Mouse (Mus musculus) liver, embryonic 15.5 days (tissue): ENCODE measurements around the gene Iqschfp. TPM values are rescaled to one million over a fixed set of nuclear protein-coding genes. Genes with fewer than 3 reads are reported as not detected.
"Not testable (repeated sequence)": the region's sequence is repeated elsewhere in the genome, so short reads cannot be mapped to it uniquely, and the experiment has no call there.

Experiments
- ATAC-seq: fragments of 200-750 bp; cut with Nextera tagmentation; 2 replicates; pipeline ENCODE4 v1.8.0; 2017; ENCODE audit warnings: moderate number of reproducible peaks, mild to moderate bottlenecking, moderate library complexity; ENCODE audit not compliant: insufficient read depth
- H3K27ac ChIP-seq: fragments of 300-500 bp; sonication (generic); replicated peaks from 2 replicates; pipeline ENCODE4 v1.5.1; 2015; ENCODE audit warnings: mild to moderate bottlenecking, inconsistent platforms
- H3K27me3 ChIP-seq: fragments of 300-500 bp; sonication (generic); 2 replicates; pipeline ENCODE4 v1.6.1; 2015; ENCODE audit warnings: mild to moderate bottlenecking, inconsistent platforms
- H3K36me3 ChIP-seq: fragments of 300-500 bp; sonication (generic); replicated peaks from 2 replicates; pipeline ENCODE4 v1.6.1; 2015; ENCODE audit warnings: moderate library complexity, mild to moderate bottlenecking, inconsistent platforms
- H3K4me1 ChIP-seq: fragments of 300-500 bp; sonication (generic); replicated peaks from 2 replicates; pipeline ENCODE4 v1.6.1; 2015; ENCODE audit warnings: inconsistent platforms
- H3K4me2 ChIP-seq: fragments of 300-500 bp; sonication (generic); 2 replicates; pipeline ENCODE4 v1.6.1; 2015; ENCODE audit warnings: moderate library complexity, mild to moderate bottlenecking, inconsistent platforms
- H3K4me3 ChIP-seq: fragments of 300-500 bp; sonication (generic); replicated peaks from 2 replicates; pipeline ENCODE4 v1.5.1; 2015; ENCODE audit warnings: mild to moderate bottlenecking, inconsistent platforms
- H3K9ac ChIP-seq: fragments of 300-500 bp; sonication (generic); 2 replicates; pipeline ENCODE4 v1.6.1; 2015; ENCODE audit warnings: moderate library complexity, mild to moderate bottlenecking, inconsistent platforms
- H3K9me3 ChIP-seq: fragments of 300-500 bp; sonication (generic); replicated peaks from 2 replicates; pipeline ENCODE4 v1.6.1; 2016; ENCODE audit warnings: inconsistent platforms
- WGBS: fragments of 180-500 bp; shearing (Covaris S2); methylation state at CpG from one replicate; pipeline ENCODE4 v1.1.7; 2015; ENCODE audit warnings: mixed read lengths; ENCODE audit not compliant: insufficient replicate concordance; 5-methylcytosine and 5-hydroxymethylcytosine counted together
- polyA plus RNA-seq: library from polyadenylated mRNA; unstranded; fragments of >200 nt; fragmentation: Nextera tagmentation; extraction: Ambion mirVana; gene quantifications from 2 replicates; pipeline ENCODE4 v1.2.1, GENCODE M21; 2015

The Iqschfp gene
- polyA plus RNA-seq, 1 experiment from 2014 or later = not detected

DNA sequence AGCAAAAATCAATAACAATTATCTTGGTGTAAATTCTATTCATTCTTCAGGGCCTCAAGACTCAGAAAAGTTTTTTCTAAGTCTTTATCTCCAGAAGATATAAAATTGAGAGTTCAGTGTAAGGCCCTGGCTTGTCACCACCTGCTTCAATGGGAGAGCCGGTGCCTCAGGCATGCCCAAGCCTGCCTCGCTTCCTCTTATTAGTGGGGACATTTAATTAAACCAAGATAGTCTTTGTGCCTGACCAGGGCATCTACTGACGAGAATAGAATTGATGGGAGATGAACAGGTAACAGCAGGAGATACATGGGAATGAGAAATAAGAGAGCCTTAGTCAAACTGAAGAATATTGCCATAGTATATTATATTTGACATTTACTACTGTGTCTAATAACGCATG lies 200.1 kb downstream of the Iqschfp start:
- Histone ChIP-seq H3K36me3 (no peaks in the 10 kb centered on the region), H3K4me1 (no peaks in the 10 kb centered on the region), H3K27ac (no peak overlapping the region), H3K27me3 (no peaks in the 10 kb centered on the region), H3K9ac (no peak overlapping the region), H3K9me3 (no peaks in the 10 kb centered on the region), H3K4me2 (no peak overlapping the region), H3K4me3 (no peak overlapping the region)
- ATAC-seq = no peak
- WGBS = 66% methylated on average over 4 of the region's 4 CpGs

DNA sequence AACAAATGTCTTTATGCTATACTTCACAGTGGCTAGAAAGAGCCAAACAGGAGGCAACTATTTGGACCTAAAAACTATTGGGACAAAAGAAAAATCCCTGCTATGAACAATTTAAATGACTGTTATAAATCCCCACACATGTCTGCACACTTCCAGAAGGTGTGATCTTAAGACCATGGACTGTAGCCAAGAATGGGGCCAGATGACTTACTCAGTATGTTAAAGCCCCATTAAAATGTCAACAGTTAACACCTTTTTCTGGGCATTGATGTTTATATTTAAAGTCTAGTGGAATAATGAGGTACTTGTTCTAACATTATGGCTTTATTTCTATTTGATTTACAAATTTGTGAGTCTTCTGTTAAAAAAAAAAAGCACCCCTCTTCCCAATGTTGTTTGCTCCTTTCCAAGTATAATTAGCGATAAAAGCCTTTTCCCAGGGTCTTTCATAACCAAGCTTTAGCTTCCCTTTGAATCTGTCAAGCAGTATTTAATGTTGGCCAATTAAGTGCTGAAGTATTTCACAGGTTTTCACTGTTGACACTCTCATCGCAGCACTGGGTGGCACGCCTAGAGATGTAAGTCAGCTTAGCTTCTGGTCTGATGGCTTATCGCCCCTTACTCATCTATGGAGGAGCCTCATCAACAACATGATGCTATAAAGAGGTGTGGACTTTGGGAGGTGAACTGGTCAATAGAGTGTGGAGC lies 204.8 kb downstream of the Iqschfp start:
- no peaks in the 10 kb centered on the region for H3K36me3 ChIP-seq
- no peaks in the 10 kb centered on the region for H3K27me3 ChIP-seq
- 61% methylated on average over 4 of the region's 4 CpGs for WGBS
- H3K4me3 ChIP-seq = no peak overlapping the region
- no peak for ATAC-seq
- no peaks in the 10 kb centered on the region for H3K9me3 ChIP-seq
- H3K9ac ChIP-seq = no peak overlapping the region
- H3K4me2 ChIP-seq = no peak overlapping the region
- no peaks in the 10 kb centered on the region for H3K4me1 ChIP-seq
- H3K27ac ChIP-seq = no peak overlapping the region

DNA sequence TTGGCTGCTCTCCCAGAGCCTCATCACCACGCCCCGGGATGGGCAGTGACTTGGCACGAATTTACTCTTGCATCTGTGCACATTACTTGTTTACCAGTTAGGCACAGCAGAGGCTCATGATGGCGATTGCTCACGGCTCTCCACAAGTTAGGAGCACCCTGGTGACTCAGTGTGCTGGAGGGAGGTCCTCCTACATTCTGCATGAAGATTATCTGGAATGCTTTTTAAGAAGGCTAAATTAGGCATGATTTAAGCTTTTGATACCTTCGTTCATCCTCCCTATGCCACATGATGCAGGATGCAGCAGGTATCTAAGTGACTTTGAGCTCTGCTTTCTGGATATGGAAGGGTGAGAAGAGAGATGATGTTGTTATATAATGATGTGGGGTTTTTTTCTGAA lies 207.5 kb downstream of the Iqschfp start:
- H3K27me3 ChIP-seq, H3K36me3 ChIP-seq, H3K9me3 ChIP-seq, H3K27ac ChIP-seq, H3K4me3 ChIP-seq, H3K4me2 ChIP-seq, ATAC-seq, H3K4me1 ChIP-seq, H3K9ac ChIP-seq: not testable (repeated sequence)
- 67% methylated on average over 6 of the region's 6 CpGs for WGBS

DNA sequence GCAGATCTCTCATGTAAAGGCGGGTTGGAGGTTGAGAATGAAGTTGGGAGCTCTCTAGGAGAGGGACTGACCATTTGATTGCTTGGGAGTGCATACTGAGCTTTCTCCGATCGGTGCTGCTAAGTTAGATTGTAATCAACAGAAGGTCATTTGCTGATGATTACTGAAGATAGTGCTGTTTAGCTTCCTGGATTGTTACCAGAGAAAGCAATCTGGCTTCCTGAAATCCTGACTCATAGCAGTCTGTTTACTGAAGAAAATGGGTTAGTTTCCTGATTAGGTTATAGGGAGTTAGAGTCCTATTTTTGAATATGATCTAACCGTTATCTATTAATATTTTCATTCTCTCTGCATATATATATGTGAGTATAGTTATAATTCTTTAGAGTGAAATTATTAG lies 209.3 kb downstream of the Iqschfp start:
- no peak for ATAC-seq

DNA sequence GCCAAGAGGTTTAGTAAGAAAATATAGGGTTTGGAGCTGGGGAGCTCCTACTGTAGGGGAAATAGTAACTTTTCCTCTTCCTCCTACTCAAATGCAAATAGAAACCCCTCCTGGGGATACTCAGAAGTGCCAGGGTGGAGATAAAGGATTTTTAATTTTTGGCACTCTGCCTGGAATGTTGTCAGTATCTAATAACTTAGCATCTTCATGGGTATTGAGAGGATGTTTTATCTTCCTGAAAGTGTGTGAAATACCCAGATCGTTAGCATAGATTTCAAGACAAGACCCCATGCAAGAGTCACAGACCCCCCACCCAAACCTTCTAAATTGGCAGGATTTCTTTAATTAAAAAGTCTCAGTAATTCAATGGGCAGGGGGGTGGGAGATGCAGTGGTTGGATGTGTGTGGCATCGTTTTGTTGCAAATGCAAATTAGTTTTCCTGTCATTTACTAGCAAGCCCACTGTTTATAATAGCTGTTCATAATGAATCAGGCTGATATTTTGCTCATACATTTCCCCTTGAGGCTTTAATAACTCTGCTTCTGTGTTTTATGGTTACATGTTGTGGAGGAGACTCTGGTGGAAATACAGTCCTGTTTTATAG lies 213.2 kb downstream of the Iqschfp start:
- Histone ChIP-seq H3K4me1 (no peaks in the 10 kb centered on the region), H3K27ac (no peak overlapping the region), H3K9ac (no peak overlapping the region), H3K36me3 (no peaks in the 10 kb centered on the region), H3K4me2 (no peak overlapping the region), H3K4me3 (no peak overlapping the region), H3K27me3 (no peaks in the 10 kb centered on the region), H3K9me3 (no peaks in the 10 kb centered on the region)
- WGBS = 54% methylated on average over 2 of the region's 2 CpGs
- ATAC-seq = no peak

More for the DNA sequence above, 209.3 kb downstream of the Iqschfp start:
- no peak overlapping the region for H3K9ac ChIP-seq
- no peaks in the 10 kb centered on the region for H3K27me3 ChIP-seq
- no peak overlapping the region for H3K4me3 ChIP-seq
- no peaks in the 10 kb centered on the region for H3K4me1 ChIP-seq
- H3K27ac ChIP-seq = no peak overlapping the region
- 26% methylated on average over 4 of the region's 4 CpGs for WGBS
- no peak overlapping the region for H3K4me2 ChIP-seq
- H3K36me3 ChIP-seq = no peaks in the 10 kb centered on the region
- no peaks in the 10 kb centered on the region for H3K9me3 ChIP-seq

DNA sequence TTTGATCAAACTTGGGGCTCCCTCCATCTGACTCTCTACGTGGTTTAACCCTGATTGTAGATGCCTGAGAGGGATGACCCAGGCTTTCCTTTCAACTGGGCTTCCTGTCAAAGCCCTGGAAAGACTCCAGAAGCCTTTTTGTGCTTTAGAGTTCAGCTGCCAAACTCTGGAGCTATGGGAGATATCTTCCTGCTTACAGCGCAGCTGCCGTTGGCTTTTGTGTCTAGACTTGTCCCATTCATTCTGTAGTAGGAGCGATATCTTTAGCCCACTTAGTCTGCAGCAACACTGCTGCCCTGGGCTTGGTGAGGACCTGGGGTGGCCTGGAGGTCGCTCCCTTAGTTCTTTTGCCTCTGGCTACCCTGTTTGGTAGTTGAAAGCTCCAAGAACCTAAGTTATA lies 229.3 kb downstream of the Iqschfp start:
- WGBS = 47% methylated on average over 5 of the region's 5 CpGs
- no peak for ATAC-seq
- no peaks in the 10 kb centered on the region for H3K4me1 ChIP-seq
- H3K4me3 ChIP-seq = no peak overlapping the region
- H3K36me3 ChIP-seq = no peaks in the 10 kb centered on the region
- no peaks in the 10 kb centered on the region for H3K27me3 ChIP-seq
- H3K27ac ChIP-seq = no peak overlapping the region
- H3K9ac ChIP-seq = no peak overlapping the region
- H3K4me2 ChIP-seq = no peak overlapping the region
- no peaks in the 10 kb centered on the region for H3K9me3 ChIP-seq

DNA sequence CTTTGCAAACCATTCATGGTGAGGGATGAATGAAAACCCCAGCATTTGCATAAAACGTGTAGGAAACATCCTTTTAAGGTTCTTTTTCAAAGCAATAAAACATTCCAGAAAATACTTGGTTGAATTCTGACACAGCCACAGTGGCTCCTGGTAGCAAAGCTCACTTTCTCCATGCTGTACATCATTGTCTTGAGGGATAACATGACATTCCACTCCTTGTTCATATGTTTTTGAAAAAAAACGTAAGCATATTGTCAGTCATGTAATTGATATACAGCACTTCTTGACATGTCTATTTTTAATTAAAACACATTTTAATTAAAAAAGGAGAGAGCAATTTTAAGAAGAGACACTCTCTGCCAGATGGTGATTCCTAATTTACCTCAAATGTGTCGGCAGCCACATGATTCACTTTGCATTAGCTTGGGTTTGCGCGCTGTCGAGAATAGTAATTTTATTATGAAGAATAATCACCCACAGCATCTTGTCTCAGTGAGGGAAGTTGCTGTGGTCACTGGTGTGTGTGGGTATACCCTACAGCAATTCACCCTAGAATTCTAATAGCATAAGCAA lies 234.3 kb downstream of the Iqschfp start:
- H3K9ac ChIP-seq = no peak overlapping the region
- no peaks in the 10 kb centered on the region for H3K36me3 ChIP-seq
- no peaks in the 10 kb centered on the region for H3K4me1 ChIP-seq
- no peak overlapping the region for H3K27ac ChIP-seq
- no peak overlapping the region for H3K4me3 ChIP-seq
- 60% methylated on average over 6 of the region's 6 CpGs for WGBS
- no peak overlapping the region for H3K4me2 ChIP-seq
- no peaks in the 10 kb centered on the region for H3K27me3 ChIP-seq
- H3K9me3 ChIP-seq = no peaks in the 10 kb centered on the region
- ATAC-seq = no peak

DNA sequence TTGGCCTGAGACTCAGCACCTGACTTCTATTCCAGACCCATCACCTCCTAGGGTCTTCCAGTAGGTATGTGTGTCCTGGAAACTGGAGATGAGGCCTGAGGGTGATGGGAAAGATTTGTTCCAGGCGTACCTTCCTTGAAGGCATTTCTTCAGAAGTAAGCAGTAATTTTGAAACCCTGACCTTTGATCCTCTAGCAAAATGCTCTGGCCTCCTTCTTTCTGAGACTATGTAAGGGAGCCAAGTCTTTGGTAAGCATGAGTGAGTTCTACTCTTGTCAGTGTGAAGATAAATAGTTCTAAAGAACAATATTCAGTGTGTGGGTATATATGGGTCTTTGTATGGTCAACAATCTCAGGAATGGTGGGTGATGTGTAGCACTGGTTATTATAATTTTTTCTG lies 238.4 kb downstream of the Iqschfp start:
- Histone ChIP-seq H3K4me2 (no peak overlapping the region), H3K27me3 (no peaks in the 10 kb centered on the region), H3K36me3 (no peaks in the 10 kb centered on the region), H3K27ac (no peak overlapping the region), H3K4me3 (no peak overlapping the region), H3K9me3 (no peaks in the 10 kb centered on the region), H3K9ac (no peak overlapping the region), H3K4me1 (no peaks in the 10 kb centered on the region)
- ATAC-seq = no peak
- 63% methylated on average over 1 of the region's 1 CpGs for WGBS

DNA sequence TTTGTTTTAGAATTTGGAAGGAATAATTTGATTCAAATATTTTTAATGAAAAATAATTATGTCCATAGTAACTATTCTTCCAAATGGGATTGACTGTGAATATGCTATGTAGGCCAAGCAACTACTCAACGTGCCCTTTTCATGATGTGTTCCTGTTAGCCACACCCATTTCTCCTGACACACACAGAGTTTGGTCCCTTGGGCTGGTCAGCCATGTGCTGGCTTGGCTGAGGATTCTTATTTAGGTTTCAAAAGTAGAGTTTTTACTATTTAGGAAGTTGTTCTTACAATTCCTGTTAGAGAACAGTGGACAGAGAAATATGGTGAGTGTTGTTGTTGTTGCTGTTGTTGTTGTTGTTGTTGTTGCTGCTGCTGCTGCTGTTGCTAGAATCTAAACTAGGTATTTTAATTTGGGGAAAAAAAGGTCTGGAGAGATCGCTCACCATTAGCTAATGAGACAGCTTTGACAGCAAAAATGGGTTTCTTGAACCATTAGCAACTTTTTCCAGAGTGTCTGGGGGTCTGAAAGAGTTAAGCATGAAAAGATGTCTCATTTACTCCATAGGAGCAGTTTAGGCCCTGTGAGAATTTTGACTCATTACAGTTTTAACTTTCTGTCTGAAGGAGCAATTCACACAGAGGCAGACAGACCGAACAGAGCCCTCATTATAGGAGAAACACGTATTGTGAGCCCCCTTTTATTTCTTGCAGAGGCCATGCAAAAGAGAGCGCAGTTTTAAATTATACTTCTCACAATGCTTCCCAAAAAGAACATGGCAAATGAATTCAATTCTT lies 247.0 kb downstream of the Iqschfp start:
- Histone ChIP-seq H3K9me3 (no peaks in the 10 kb centered on the region), H3K27me3 (no peaks in the 10 kb centered on the region), H3K36me3 (no peaks in the 10 kb centered on the region), H3K27ac (no peak overlapping the region), H3K4me3 (no peak overlapping the region), H3K4me1 (no peaks in the 10 kb centered on the region), H3K9ac (no peak overlapping the region), H3K4me2 (no peak overlapping the region)
- WGBS = 53% methylated on average over 5 of the region's 5 CpGs
- ATAC-seq = no peak

DNA sequence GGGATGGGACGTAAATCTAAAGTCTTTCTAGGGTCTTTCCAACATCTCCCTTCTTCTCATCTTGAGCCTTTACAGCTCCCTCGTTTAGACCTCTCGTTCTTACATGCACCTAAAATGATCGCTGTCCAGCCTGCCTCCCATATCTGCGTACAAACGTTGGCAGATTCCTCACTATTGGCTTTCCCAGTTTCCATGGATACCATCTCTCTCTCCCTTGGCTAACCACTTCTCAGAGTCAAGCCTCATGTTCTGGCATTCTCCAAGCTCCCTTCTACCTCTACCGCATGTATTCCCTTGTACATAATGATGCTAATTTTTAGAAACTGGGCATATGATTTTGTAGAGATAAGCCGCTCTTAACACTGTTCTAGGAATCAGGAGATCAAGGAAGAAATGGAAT lies 258.7 kb downstream of the Iqschfp start:
- H3K4me1 ChIP-seq = no peaks in the 10 kb centered on the region
- WGBS = 71% methylated on average over 8 of the region's 8 CpGs
- H3K4me2 ChIP-seq = no peak overlapping the region
- ATAC-seq = no peak
- H3K4me3 ChIP-seq = no peak overlapping the region
- H3K36me3 ChIP-seq = no peaks in the 10 kb centered on the region
- H3K9me3 ChIP-seq = no peaks in the 10 kb centered on the region
- H3K9ac ChIP-seq = no peak overlapping the region
- H3K27me3 ChIP-seq = no peaks in the 10 kb centered on the region
- no peak overlapping the region for H3K27ac ChIP-seq

DNA sequence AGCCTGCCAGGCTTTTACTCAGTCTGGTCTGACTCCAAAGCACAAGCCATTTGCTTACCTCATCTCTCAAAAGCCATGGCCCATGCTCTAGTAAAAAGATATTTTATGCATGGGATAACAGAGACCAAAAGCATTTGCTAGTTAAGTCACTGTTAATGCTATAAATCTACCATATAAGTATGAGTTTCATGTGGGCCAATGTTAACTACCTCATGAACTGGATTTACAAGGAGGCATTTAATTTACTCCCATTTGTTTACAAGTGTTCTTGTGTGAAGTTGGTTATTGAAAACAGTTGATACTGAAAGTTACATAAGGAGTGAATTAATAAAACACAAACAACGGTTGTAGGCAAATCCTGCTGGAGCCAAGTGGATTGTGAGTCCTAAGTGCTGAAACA lies 268.1 kb downstream of the Iqschfp start:
- no peaks in the 10 kb centered on the region for H3K27me3 ChIP-seq
- no peak overlapping the region for H3K27ac ChIP-seq
- no peaks in the 10 kb centered on the region for H3K36me3 ChIP-seq
- H3K4me2 ChIP-seq = no peak overlapping the region
- H3K4me3 ChIP-seq = no peak overlapping the region
- ATAC-seq = no peak
- no peak overlapping the region for H3K9ac ChIP-seq
- H3K4me1 ChIP-seq = no peaks in the 10 kb centered on the region
- no peaks in the 10 kb centered on the region for H3K9me3 ChIP-seq
- WGBS = 47% methylated on average over 1 of the region's 1 CpGs
